Mouse (Mus musculus): ENCODE results near the gene Gm11733.

The Gm11733 gene

GRCm38 (mm10) chr11:117535491-117536304 lies 51.5 kb downstream of the Gm11733 start:
- no peak for DNase-seq (ENCODE audit: low spot score)

- peak; percentile 61 for DNase-seq (ENCODE audit: low spot score)
Observed at GRCm38 (mm10) chr11:117536586-117536985, 52.4 kb downstream of the Gm11733 start.

All from lung, postnatal 25 days (tissue).